Mouse (Mus musculus): ENCODE data around the gene Ak9. TPM values are rescaled to one million over a fixed set of nuclear protein-coding genes. Genes with fewer than 3 reads are reported as not detected.

Ak9 gene
- polyA plus RNA-seq, 1 experiment from 2014 or later, result not detected

DNA sequence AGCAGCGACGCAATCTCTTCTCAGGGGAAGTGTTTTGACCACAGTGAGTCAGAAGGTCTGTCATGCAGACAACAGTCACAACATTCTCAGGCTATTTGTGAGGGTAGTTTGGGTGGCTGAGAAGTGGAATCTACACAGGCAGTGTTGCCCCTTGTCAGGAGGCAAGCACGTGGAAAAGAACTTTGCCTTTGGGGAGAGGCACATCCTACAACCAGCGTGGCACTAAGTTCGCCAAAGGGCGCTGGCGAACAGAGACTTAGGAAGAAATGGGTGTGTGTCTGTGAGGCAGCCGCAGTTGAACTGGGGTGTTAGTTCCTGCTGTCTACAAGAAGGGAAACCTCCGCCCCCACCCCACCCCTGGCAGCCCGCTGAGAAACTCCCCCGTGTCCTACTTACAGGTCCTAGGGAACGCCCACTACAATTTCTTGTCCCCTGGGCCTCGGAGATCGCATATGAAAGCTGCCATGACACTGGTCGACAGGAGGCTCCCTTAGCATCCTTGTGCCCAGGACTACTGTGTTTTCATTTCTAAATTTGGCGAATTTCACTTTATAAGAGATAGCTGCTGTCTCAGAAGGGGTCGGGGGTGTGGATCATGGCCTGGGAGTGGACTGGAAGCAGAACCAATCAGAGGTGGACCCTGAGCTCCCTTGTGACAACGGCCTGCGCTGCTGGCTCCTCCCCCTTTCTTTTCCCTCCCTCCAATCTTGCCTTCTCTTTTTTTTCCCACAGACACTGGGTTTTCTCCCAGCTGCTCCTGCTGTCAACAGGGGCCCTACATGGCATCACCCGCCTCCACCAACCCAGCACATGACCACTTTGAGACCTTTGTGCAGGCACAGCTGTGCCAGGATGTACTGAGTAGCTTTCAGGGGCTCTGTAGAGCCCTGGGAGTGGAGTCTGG, 173.8 kb downstream of the Ak9 start:
- WGBS, result 3% methylated on average over 20 of the region's 20 CpGs

DNA sequence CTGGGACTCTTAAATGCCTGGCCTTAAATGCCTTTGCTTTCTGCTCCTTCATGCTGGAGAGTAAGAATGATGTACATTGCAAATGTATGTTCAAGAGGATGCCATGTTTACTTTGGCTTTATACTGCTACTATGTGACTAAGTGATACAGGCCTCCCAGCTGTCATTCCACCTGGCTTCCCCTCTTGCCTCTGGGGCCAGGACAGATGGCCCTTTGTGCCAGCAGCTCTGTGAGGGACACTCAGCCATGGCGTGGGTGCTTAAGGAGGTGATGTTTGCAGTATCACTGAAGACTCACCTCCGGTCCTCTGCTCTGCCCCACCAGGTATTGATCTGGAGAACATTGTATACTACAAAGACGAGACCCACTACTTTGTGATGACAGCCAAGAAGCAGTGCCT, 176.2 kb downstream of the Ak9 start:
- H3K4me1 ChIP-seq, result peaks cover 24% of the 10 kb centered on the region
- no peak overlapping the region for H3K27ac ChIP-seq (replicated peaks)
- WGBS, result 93% methylated on average over 3 of the region's 3 CpGs
- no peaks in the 10 kb centered on the region for H3K9me3 ChIP-seq
- no peak overlapping the region for H3K4me2 ChIP-seq (replicated peaks)
- no peak overlapping the region for H3K9ac ChIP-seq (replicated peaks)
- H3K4me3 ChIP-seq, result no peak overlapping the region
- H3K27me3 ChIP-seq, result no peaks in the 10 kb centered on the region
- ATAC-seq (ENCODE audit: low FRiP score, low read depth), result no peak
- H3K36me3 ChIP-seq, result peaks cover 49% of the 10 kb centered on the region

More for the DNA sequence above, 173.8 kb downstream of the Ak9 start:
- Histone ChIP-seq H3K4me2 (replicated peaks) (peak overlapping the region; percentile 81), H3K9ac (replicated peaks) (peak overlapping the region; percentile 77), H3K9me3 (no peaks in the 10 kb centered on the region), H3K27me3 (peaks cover 3% of the 10 kb centered on the region; the same call in 1 of the 2 replicates), H3K4me1 (peaks cover 24% of the 10 kb centered on the region), H3K36me3 (peaks cover 24% of the 10 kb centered on the region), H3K27ac (replicated peaks) (peak overlapping the region; percentile 82), H3K4me3 (peak overlapping the region; percentile 62)
- ATAC-seq (ENCODE audit: low FRiP score, low read depth), result peak; percentile 72

DNA sequence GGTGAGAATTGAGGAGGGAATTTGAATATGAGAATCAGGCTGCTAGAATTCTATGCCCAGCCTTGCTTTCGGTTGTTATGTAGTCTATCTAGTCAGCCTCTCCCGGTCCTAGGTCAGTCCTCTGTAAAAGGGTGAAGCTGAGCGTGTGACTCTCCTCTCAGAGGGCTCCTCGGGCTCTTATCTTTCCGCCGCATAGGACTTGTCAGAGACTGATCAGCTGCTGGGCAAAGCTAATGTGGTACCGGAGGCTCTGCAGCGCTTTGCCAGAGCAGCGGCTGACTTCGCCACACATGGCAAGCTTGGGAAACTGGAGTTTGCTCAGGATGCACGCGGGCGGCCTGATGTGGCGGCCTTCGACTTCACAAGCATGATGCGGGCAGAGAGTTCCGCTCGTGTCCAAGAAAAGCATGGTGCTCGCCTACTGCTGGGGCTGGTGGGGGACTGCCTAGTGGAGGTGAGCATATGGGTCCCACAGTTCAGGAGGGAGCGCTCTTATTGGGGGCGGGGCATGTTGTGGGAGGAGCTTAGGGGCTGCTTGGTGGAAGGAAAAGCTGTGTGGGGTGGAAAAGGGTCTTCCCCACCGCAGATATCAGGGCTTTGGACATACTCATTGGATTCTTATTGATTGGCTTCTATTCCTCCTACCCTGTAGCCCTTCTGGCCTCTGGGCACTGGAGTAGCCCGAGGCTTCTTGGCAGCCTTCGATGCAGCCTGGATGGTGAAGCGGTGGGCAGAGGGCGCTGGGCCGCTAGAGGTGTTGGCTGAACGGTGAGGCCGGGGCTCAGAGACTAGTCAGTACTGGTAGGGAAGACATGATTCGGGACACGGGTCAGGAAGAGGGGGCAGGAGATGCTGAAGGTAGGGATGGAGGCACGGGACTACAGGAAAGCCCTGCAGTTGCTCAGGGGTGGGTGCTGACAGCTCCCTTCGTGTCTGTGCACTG, 177.4 kb downstream of the Ak9 start:
- Histone ChIP-seq H3K4me2 (replicated peaks) (no peak overlapping the region), H3K4me1 (peaks cover 19% of the 10 kb centered on the region), H3K27ac (replicated peaks) (no peak overlapping the region), H3K9ac (replicated peaks) (no peak overlapping the region), H3K27me3 (no peaks in the 10 kb centered on the region), H3K36me3 (peaks cover 61% of the 10 kb centered on the region), H3K9me3 (no peaks in the 10 kb centered on the region), H3K4me3 (no peak overlapping the region)
- ATAC-seq (ENCODE audit: low FRiP score, low read depth), result no peak
- WGBS, result 75% methylated on average over 33 of the region's 33 CpGs

DNA sequence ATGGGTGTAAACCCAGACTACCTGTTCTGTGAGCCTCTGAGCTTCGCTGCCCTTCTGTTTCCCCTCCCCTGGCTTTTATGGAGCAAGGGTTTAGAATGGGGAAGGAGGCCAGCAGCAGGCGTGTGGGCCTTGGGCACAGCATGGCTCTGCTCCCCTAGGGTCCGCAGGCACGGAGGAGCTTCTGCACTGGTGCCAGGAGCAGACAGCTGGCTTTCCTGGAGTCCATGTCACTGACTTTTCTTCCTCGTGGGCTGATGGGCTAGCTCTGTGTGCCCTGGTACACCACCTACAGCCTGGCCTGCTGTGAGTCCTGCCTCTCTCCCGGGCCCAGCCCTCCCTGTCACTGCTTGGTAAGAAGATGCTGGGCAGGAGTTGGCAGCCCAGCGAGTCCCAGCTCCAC, 178.7 kb downstream of the Ak9 start:
- WGBS, result 82% methylated on average over 7 of the region's 7 CpGs
- Histone ChIP-seq H3K27ac (replicated peaks) (no peak overlapping the region), H3K36me3 (peaks cover 73% of the 10 kb centered on the region), H3K27me3 (no peaks in the 10 kb centered on the region), H3K9ac (replicated peaks) (no peak overlapping the region), H3K4me2 (replicated peaks) (no peak overlapping the region), H3K4me3 (no peak overlapping the region), H3K9me3 (no peaks in the 10 kb centered on the region), H3K4me1 (peaks cover 21% of the 10 kb centered on the region)
- no peak for ATAC-seq (ENCODE audit: low FRiP score, low read depth)

Other genes with a start within 250 kb of the Ak9 start
- 0.29 and 0.42 TPM in 2 replicates for gene Gpr6, start 231.7 kb upstream of the Ak9 start, polyA plus RNA-seq (2016; fragmentation: Nextera tagmentation; extraction: Ambion mirVana)
- gene Fig4, start 720 bp upstream of the Ak9 start, polyA plus RNA-seq (2016; fragmentation: Nextera tagmentation; extraction: Ambion mirVana), result 22.3 and 23.5 TPM in 2 replicates
- 20.2 and 23.5 TPM in 2 replicates for gene Zbtb24, start 146.4 kb downstream of the Ak9 start, polyA plus RNA-seq (2016; fragmentation: Nextera tagmentation; extraction: Ambion mirVana)
- gene Mical1, start 172.3 kb downstream of the Ak9 start, polyA plus RNA-seq (2016; fragmentation: Nextera tagmentation; extraction: Ambion mirVana), result 43.4 and 45.0 TPM in 2 replicates
- 48.2 and 53.1 TPM in 2 replicates for gene Smpd2, start 186.4 kb downstream of the Ak9 start, polyA plus RNA-seq (2016; fragmentation: Nextera tagmentation; extraction: Ambion mirVana)
- 0.73 and 1.5 TPM in 2 replicates for gene Ppil6, start 186.5 kb downstream of the Ak9 start, polyA plus RNA-seq (2016; fragmentation: Nextera tagmentation; extraction: Ambion mirVana)
- 87.1 and 89.3 TPM in 2 replicates for gene Cd164, start 215.4 kb downstream of the Ak9 start, polyA plus RNA-seq (2016; fragmentation: Nextera tagmentation; extraction: Ambion mirVana)

Measured in midbrain, embryonic 12.5 days (tissue).